Mouse (Mus musculus) limb, embryonic 13.5 days (tissue): ENCODE data around the gene Fap. TPM values are rescaled to one million over a fixed set of nuclear protein-coding genes. Genes with fewer than 3 reads are reported as not detected.

Experiments used
- ATAC-seq: fragments of 200-750 bp; cut with Nextera tagmentation; 2 replicates; pipeline ENCODE4 v1.8.0; 2017; ENCODE audit warnings: low read depth, moderate number of reproducible peaks, moderate TSS enrichment; ENCODE audit not compliant: low FRiP score
- H3K27ac ChIP-seq: fragments of 300-500 bp; sonication (generic); 2 replicates; pipeline ENCODE4 v1.5.1; 2015; ENCODE audit warnings: inconsistent platforms, mild to moderate bottlenecking, moderate library complexity
- H3K27me3 ChIP-seq: fragments of 300-500 bp; sonication (generic); 2 replicates; pipeline ENCODE4 v1.6.1; 2015; ENCODE audit warnings: mild to moderate bottlenecking, inconsistent platforms
- H3K36me3 ChIP-seq: fragments of 300-500 bp; sonication (generic); 2 replicates; pipeline ENCODE4 v1.6.1; 2015; ENCODE audit warnings: inconsistent platforms, mild to moderate bottlenecking, moderate library complexity
- H3K4me1 ChIP-seq: fragments of 300-500 bp; sonication (generic); 2 replicates; pipeline ENCODE4 v1.6.1; 2015; ENCODE audit warnings: inconsistent platforms
- H3K4me2 ChIP-seq: fragments of 300-500 bp; sonication (generic); replicated peaks from 2 replicates; pipeline ENCODE4 v1.6.1; 2015; ENCODE audit warnings: inconsistent platforms, mild to moderate bottlenecking, moderate library complexity
- H3K4me3 ChIP-seq: fragments of 300-500 bp; sonication (generic); 2 replicates; pipeline ENCODE4 v1.5.1; 2015; ENCODE audit warnings: moderate library complexity, mild to moderate bottlenecking, inconsistent platforms
- H3K9ac ChIP-seq: fragments of 300-500 bp; sonication (generic); 2 replicates; pipeline ENCODE4 v1.6.1; 2015; ENCODE audit warnings: mild to moderate bottlenecking, inconsistent platforms
- H3K9me3 ChIP-seq: fragments of 300-500 bp; sonication (generic); 2 replicates; pipeline ENCODE4 v1.6.1; 2016; ENCODE audit warnings: inconsistent platforms
- WGBS: fragments of 180-500 bp; shearing (Covaris S2); methylation state at CpG from one replicate; pipeline ENCODE4 v1.1.7; 2015; 5-methylcytosine and 5-hydroxymethylcytosine counted together
- polyA plus RNA-seq: library from polyadenylated mRNA; unstranded; fragments of >200 nt; fragmentation: Nextera tagmentation; extraction: Ambion mirVana; gene quantifications from 2 replicates; pipeline ENCODE4 v1.2.1, GENCODE M21; 2015

Fap gene
- polyA plus RNA-seq, 1 experiment from 2014 or later: 11.5 TPM

- WGBS: 86% methylated on average over 3 of the region's 3 CpGs
- no peak for ATAC-seq
- H3K4me1 ChIP-seq: 0 out of 2 replicates have a peak, but pooled peaks cover 2% of the 10 kb centered on the region
Measured at GRCm38 (mm10) chr2:62484906-62485305, 89.0 kb downstream of the Fap start.

GRCm38 (mm10) chr2:62483550-62483949, 90.3 kb downstream of the Fap start, which contains the start of gene Gcg:
Gene Gcg (minus strand): TSS chr2:62483650.
- ATAC-seq: no peak
- WGBS: 94% methylated on average over 9 of the region's 9 CpGs

More at GRCm38 (mm10) chr2:62484906-62485305, 89.0 kb downstream of the Fap start:
- no peaks in the 10 kb centered on the region for H3K27me3 ChIP-seq
- no peak overlapping the region for H3K4me2 ChIP-seq
- no peak overlapping the region for H3K27ac ChIP-seq
- H3K9me3 ChIP-seq: no peaks in the 10 kb centered on the region
- no peaks in the 10 kb centered on the region for H3K36me3 ChIP-seq
- no peak overlapping the region for H3K4me3 ChIP-seq
- no peak overlapping the region for H3K9ac ChIP-seq

GRCm38 (mm10) chr2:62480285-62481198, 93.3 kb downstream of the Fap start:
- Histone ChIP-seq H3K27me3 (no peaks in the 10 kb centered on the region), H3K27ac (no peak overlapping the region), H3K4me2 (no peak overlapping the region), H3K4me3 (no peak overlapping the region), H3K9me3 (no peaks in the 10 kb centered on the region), H3K9ac (no peak overlapping the region), H3K36me3 (no peaks in the 10 kb centered on the region), H3K4me1 (0 out of 2 replicates have a peak, but pooled peaks cover 2% of the 10 kb centered on the region)
- ATAC-seq: no peak
- WGBS: 62% methylated on average over 9 of the region's 9 CpGs

More at GRCm38 (mm10) chr2:62483550-62483949, 90.3 kb downstream of the Fap start, which contains the start of gene Gcg:
- H3K9me3 ChIP-seq: no peaks in the 10 kb centered on the region
- no peak within 1 kb of the TSS for H3K27ac ChIP-seq
- H3K4me1 ChIP-seq: 0 out of 2 replicates have a peak, but pooled peaks cover 2% of the 10 kb centered on the region
- H3K27me3 ChIP-seq: no peaks in the 10 kb centered on the region
- H3K9ac ChIP-seq: no peak within 1 kb of the TSS
- no peak within 1 kb of the TSS for H3K4me2 ChIP-seq
- no peak within 1 kb of the TSS for H3K4me3 ChIP-seq
- H3K36me3 ChIP-seq: no peaks in the 10 kb centered on the region

- no peak overlapping the region for H3K4me2 ChIP-seq
- no peaks in the 10 kb centered on the region for H3K27me3 ChIP-seq
- ATAC-seq: no peak
- no peak overlapping the region; the same call in 1 of the 2 replicates for H3K27ac ChIP-seq
- H3K4me3 ChIP-seq: no peak overlapping the region
- no peaks in the 10 kb centered on the region for H3K36me3 ChIP-seq
- no peaks in the 10 kb centered on the region for H3K4me1 ChIP-seq
- WGBS: 87% methylated on average over 9 of the region's 9 CpGs
- H3K9me3 ChIP-seq: no peaks in the 10 kb centered on the region
- H3K9ac ChIP-seq: no peak overlapping the region
Measured at GRCm38 (mm10) chr2:62469551-62469950, 104.3 kb downstream of the Fap start.

- H3K36me3 ChIP-seq: no peaks in the 10 kb centered on the region
- ATAC-seq: no peak
- peaks cover 10% of the 10 kb centered on the region for H3K4me1 ChIP-seq
- H3K9ac ChIP-seq: no peak overlapping the region
- no peak overlapping the region for H3K27ac ChIP-seq
- no peak overlapping the region for H3K4me2 ChIP-seq
- H3K9me3 ChIP-seq: no peaks in the 10 kb centered on the region
- WGBS: 78% methylated on average over 2 of the region's 2 CpGs
- peaks cover 4% of the 10 kb centered on the region; the same call in 1 of the 2 replicates for H3K27me3 ChIP-seq
- H3K4me3 ChIP-seq: no peak overlapping the region
Measured at GRCm38 (mm10) chr2:62463287-62463686, 110.6 kb downstream of the Fap start.

GRCm38 (mm10) chr2:62462174-62462573, 111.7 kb downstream of the Fap start:
- peaks cover 4% of the 10 kb centered on the region; the same call in 1 of the 2 replicates for H3K27me3 ChIP-seq
- no peak for ATAC-seq
- no peak overlapping the region for H3K4me2 ChIP-seq
- H3K9ac ChIP-seq: no peak overlapping the region
- no peaks in the 10 kb centered on the region for H3K9me3 ChIP-seq
- H3K4me1 ChIP-seq: peaks cover 10% of the 10 kb centered on the region
- 60% methylated on average over 2 of the region's 2 CpGs for WGBS
- no peaks in the 10 kb centered on the region for H3K36me3 ChIP-seq
- no peak overlapping the region for H3K27ac ChIP-seq
- H3K4me3 ChIP-seq: no peak overlapping the region

GRCm38 (mm10) chr2:62460815-62461450, 112.9 kb downstream of the Fap start:
- Histone ChIP-seq H3K4me2 (no peak overlapping the region), H3K9ac (no peak overlapping the region), H3K4me1 (peaks cover 10% of the 10 kb centered on the region), H3K27me3 (peaks cover 4% of the 10 kb centered on the region; the same call in 1 of the 2 replicates), H3K36me3 (no peaks in the 10 kb centered on the region), H3K4me3 (no peak overlapping the region), H3K9me3 (no peaks in the 10 kb centered on the region), H3K27ac (no peak overlapping the region)
- no peak for ATAC-seq
- WGBS: 75% methylated on average over 12 of the region's 12 CpGs

GRCm38 (mm10) chr2:62460231-62460710, 113.6 kb downstream of the Fap start:
- Histone ChIP-seq H3K4me1 (peaks cover 10% of the 10 kb centered on the region), H3K27ac (no peak overlapping the region), H3K9ac (no peak overlapping the region), H3K4me3 (no peak overlapping the region), H3K27me3 (peaks cover 4% of the 10 kb centered on the region; the same call in 1 of the 2 replicates), H3K9me3 (no peaks in the 10 kb centered on the region), H3K36me3 (no peaks in the 10 kb centered on the region), H3K4me2 (no peak overlapping the region)
- no peak for ATAC-seq
- 65% methylated on average over 7 of the region's 7 CpGs for WGBS

GRCm38 (mm10) chr2:62459241-62460174, 114.4 kb downstream of the Fap start:
- no peak overlapping the region for H3K27ac ChIP-seq
- H3K27me3 ChIP-seq: peaks cover 4% of the 10 kb centered on the region; the same call in 1 of the 2 replicates
- no peak overlapping the region for H3K4me3 ChIP-seq
- no peak overlapping the region for H3K9ac ChIP-seq
- WGBS: 41% methylated on average over 18 of the region's 18 CpGs
- H3K36me3 ChIP-seq: no peaks in the 10 kb centered on the region
- no peak for ATAC-seq
- no peaks in the 10 kb centered on the region for H3K9me3 ChIP-seq
- peaks cover 10% of the 10 kb centered on the region for H3K4me1 ChIP-seq
- no peak overlapping the region for H3K4me2 ChIP-seq

GRCm38 (mm10) chr2:62458070-62458469, 115.8 kb downstream of the Fap start:
- WGBS: 39% methylated on average over 9 of the region's 9 CpGs

GRCm38 (mm10) chr2:62454991-62455390, 118.9 kb downstream of the Fap start:
- WGBS: 80% methylated on average over 11 of the region's 11 CpGs
- Histone ChIP-seq H3K4me1 (peaks cover 5% of the 10 kb centered on the region; the same call in 1 of the 2 replicates), H3K4me3 (no peak overlapping the region), H3K27me3 (peaks cover 4% of the 10 kb centered on the region; the same call in 1 of the 2 replicates), H3K9me3 (no peaks in the 10 kb centered on the region), H3K4me2 (no peak overlapping the region), H3K27ac (no peak overlapping the region), H3K36me3 (no peaks in the 10 kb centered on the region), H3K9ac (no peak overlapping the region)
- no peak for ATAC-seq

More at GRCm38 (mm10) chr2:62458070-62458469, 115.8 kb downstream of the Fap start:
- H3K4me1 ChIP-seq: peaks cover 10% of the 10 kb centered on the region
- H3K36me3 ChIP-seq: no peaks in the 10 kb centered on the region
- no peak overlapping the region for H3K27ac ChIP-seq
- peaks cover 4% of the 10 kb centered on the region; the same call in 1 of the 2 replicates for H3K27me3 ChIP-seq
- no peak overlapping the region for H3K4me2 ChIP-seq
- H3K9ac ChIP-seq: no peak overlapping the region
- no peak for ATAC-seq
- no peak overlapping the region for H3K4me3 ChIP-seq
- no peaks in the 10 kb centered on the region for H3K9me3 ChIP-seq
